Mouse (Mus musculus): ENCODE measurements around the gene Eml1. TPM values are rescaled to one million over a fixed set of nuclear protein-coding genes. Genes with fewer than 3 reads are reported as not detected.

The Eml1 gene
- polyA plus RNA-seq, 1 experiment: 45.2 TPM

DNA sequence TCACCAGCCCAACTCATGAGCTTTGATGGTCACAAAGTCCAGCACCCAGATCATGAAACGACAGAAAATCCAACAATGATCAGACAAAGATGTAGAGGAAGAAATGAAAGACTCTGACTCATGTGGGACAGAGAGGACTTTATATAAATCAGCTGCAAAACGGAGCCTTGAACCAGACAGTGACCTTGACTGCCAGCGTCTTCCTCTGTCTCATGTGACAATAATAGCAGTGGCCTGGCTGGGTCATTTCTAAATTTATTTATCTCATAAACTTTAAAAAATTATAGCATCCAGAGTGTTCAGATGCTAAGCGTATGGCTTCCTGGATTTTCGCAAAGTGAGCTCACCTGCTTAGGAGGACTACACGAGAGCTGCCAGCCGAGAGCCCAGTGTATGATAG, 27.9 kb downstream of the Eml1 start:
- H3K79me3 ChIP-seq (ENCODE audit: low read depth): peaks cover 4% of the 10 kb centered on the region
- H3ac ChIP-seq (ENCODE audit: control insufficient read depth, insufficient read length, low read depth): no peak overlapping the region
- H3K79me2 ChIP-seq (ENCODE audit: control insufficient read depth, insufficient read depth): peaks cover 7% of the 10 kb centered on the region
- H3K4me3 ChIP-seq (ENCODE audit: insufficient read depth, poor library complexity, severe bottlenecking): no peak overlapping the region
- TF ChIP-seq FOSL1 (IDR thresholded peaks at IDR 0.05; ENCODE audit: insufficient read depth, low read length, poor library complexity, severe bottlenecking) (no peak), USF1 (IDR thresholded peaks at IDR 0.05; ENCODE audit: low read depth) (no peak), CTCF (IDR thresholded peaks at IDR 0.05; ENCODE audit: control insufficient read depth, insufficient read depth, insufficient read length) (no peak), CEBPB (IDR thresholded peaks at IDR 0.05; ENCODE audit: low read depth) (no peak), MAX (IDR thresholded peaks at IDR 0.05) (no peak), MYOD1 (IDR thresholded peaks at IDR 0.05; ENCODE audit: control insufficient read depth, insufficient read length, low read depth) (no peak), MYOG (IDR thresholded peaks at IDR 0.05; ENCODE audit: control insufficient read depth, extremely low read depth, insufficient read length) (no peak)
- H3K27me3 ChIP-seq (ENCODE audit: control insufficient read depth, insufficient read depth, insufficient read length): no peaks in the 10 kb centered on the region
- no peaks in the 10 kb centered on the region for H3K36me3 ChIP-seq (ENCODE audit: control insufficient read depth, insufficient read depth)

- Histone ChIP-seq H3K4me3 (ENCODE audit: insufficient read depth, poor library complexity, severe bottlenecking) (no peak overlapping the region), H3K36me3 (ENCODE audit: control insufficient read depth, insufficient read depth) (no peaks in the 10 kb centered on the region), H3K79me2 (ENCODE audit: control insufficient read depth, insufficient read depth) (peaks cover 7% of the 10 kb centered on the region), H3ac (ENCODE audit: control insufficient read depth, insufficient read length, low read depth) (no peak overlapping the region), H3K79me3 (ENCODE audit: low read depth) (peaks cover 4% of the 10 kb centered on the region), H3K27me3 (ENCODE audit: control insufficient read depth, insufficient read depth, insufficient read length) (no peaks in the 10 kb centered on the region)
- TF ChIP-seq CEBPB (IDR thresholded peaks at IDR 0.05; ENCODE audit: low read depth) (no peak), FOSL1 (IDR thresholded peaks at IDR 0.05; ENCODE audit: insufficient read depth, low read length, poor library complexity, severe bottlenecking) (no peak), MAX (IDR thresholded peaks at IDR 0.05) (no peak), USF1 (IDR thresholded peaks at IDR 0.05; ENCODE audit: low read depth) (no peak), CTCF (IDR thresholded peaks at IDR 0.05; ENCODE audit: control insufficient read depth, insufficient read depth, insufficient read length) (no peak), MYOG (IDR thresholded peaks at IDR 0.05; ENCODE audit: control insufficient read depth, extremely low read depth, insufficient read length) (no peak), MYOD1 (IDR thresholded peaks at IDR 0.05; ENCODE audit: control insufficient read depth, insufficient read length, low read depth) (no peak)
These were observed 28.4 kb downstream of the Eml1 start for GRCm38 (mm10) chr12:108399191-108399590.

GRCm38 (mm10) chr12:108400951-108401350, 30.2 kb downstream of the Eml1 start:
- Histone ChIP-seq H3K4me3 (ENCODE audit: insufficient read depth, poor library complexity, severe bottlenecking) (no peak overlapping the region), H3K27me3 (ENCODE audit: control insufficient read depth, insufficient read depth, insufficient read length) (no peaks in the 10 kb centered on the region), H3K79me2 (ENCODE audit: control insufficient read depth, insufficient read depth) (peaks cover 7% of the 10 kb centered on the region), H3K36me3 (ENCODE audit: control insufficient read depth, insufficient read depth) (no peaks in the 10 kb centered on the region), H3K79me3 (ENCODE audit: low read depth) (peaks cover 4% of the 10 kb centered on the region), H3ac (ENCODE audit: control insufficient read depth, insufficient read length, low read depth) (no peak overlapping the region)
- TF ChIP-seq MYOG (IDR thresholded peaks at IDR 0.05; ENCODE audit: control insufficient read depth, extremely low read depth, insufficient read length): no peak
- TF ChIP-seq CTCF (IDR thresholded peaks at IDR 0.05; ENCODE audit: control insufficient read depth, insufficient read depth, insufficient read length): no peak
- no peak for TF ChIP-seq FOSL1 (IDR thresholded peaks at IDR 0.05; ENCODE audit: insufficient read depth, low read length, poor library complexity, severe bottlenecking)
- TF ChIP-seq CEBPB (IDR thresholded peaks at IDR 0.05; ENCODE audit: low read depth): no peak
- no peak for TF ChIP-seq MAX (IDR thresholded peaks at IDR 0.05)
- no peak for TF ChIP-seq MYOD1 (IDR thresholded peaks at IDR 0.05; ENCODE audit: control insufficient read depth, insufficient read length, low read depth)
- no peak for TF ChIP-seq USF1 (IDR thresholded peaks at IDR 0.05; ENCODE audit: low read depth)

GRCm38 (mm10) chr12:108403957-108404356, 33.2 kb downstream of the Eml1 start:
- TF ChIP-seq CEBPB (IDR thresholded peaks at IDR 0.05; ENCODE audit: low read depth) (peak; percentile 55), CTCF (IDR thresholded peaks at IDR 0.05; ENCODE audit: control insufficient read depth, insufficient read depth, insufficient read length) (no peak), MYOG (IDR thresholded peaks at IDR 0.05; ENCODE audit: control insufficient read depth, extremely low read depth, insufficient read length) (no peak)
- Histone ChIP-seq H3K27me3 (ENCODE audit: control insufficient read depth, insufficient read depth, insufficient read length) (no peaks in the 10 kb centered on the region), H3K4me3 (ENCODE audit: insufficient read depth, poor library complexity, severe bottlenecking) (no peak overlapping the region), H3K36me3 (ENCODE audit: control insufficient read depth, insufficient read depth) (no peaks in the 10 kb centered on the region), H3K79me2 (ENCODE audit: control insufficient read depth, insufficient read depth) (no peaks in the 10 kb centered on the region), H3ac (ENCODE audit: control insufficient read depth, insufficient read length, low read depth) (no peak overlapping the region), H3K79me3 (ENCODE audit: low read depth) (no peaks in the 10 kb centered on the region)

DNA sequence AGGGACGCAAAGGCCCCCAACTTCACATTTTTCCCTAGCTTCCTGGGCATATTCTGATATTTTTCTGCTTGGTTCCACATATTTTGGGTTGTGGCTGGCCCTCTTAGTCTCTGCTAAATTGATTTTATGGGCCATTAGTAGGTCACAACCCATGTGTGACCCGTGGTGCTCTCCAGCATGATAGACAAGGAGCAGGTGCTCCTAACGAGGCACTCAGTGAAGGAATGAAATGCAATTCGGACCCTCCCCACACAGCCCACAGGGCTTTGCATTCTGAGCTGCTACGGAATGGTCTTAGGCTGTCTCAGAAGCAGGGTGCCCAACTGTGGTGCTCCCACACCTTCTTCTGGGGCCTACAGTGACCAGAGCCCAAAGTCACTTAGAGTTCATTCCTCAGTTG, 38.3 kb downstream of the Eml1 start:
- no peak overlapping the region for H3K4me3 ChIP-seq (ENCODE audit: insufficient read depth, poor library complexity, severe bottlenecking)
- H3K79me2 ChIP-seq (ENCODE audit: control insufficient read depth, insufficient read depth): no peaks in the 10 kb centered on the region
- H3K79me3 ChIP-seq (ENCODE audit: low read depth): no peaks in the 10 kb centered on the region
- TF ChIP-seq USF1 (IDR thresholded peaks at IDR 0.05; ENCODE audit: low read depth) (no peak), MAX (IDR thresholded peaks at IDR 0.05) (no peak), CEBPB (IDR thresholded peaks at IDR 0.05; ENCODE audit: low read depth) (no peak), MYOD1 (IDR thresholded peaks at IDR 0.05; ENCODE audit: control insufficient read depth, insufficient read length, low read depth) (peak; percentile 95), CTCF (IDR thresholded peaks at IDR 0.05; ENCODE audit: control insufficient read depth, insufficient read depth, insufficient read length) (no peak)
- H3K27me3 ChIP-seq (ENCODE audit: control insufficient read depth, insufficient read depth, insufficient read length): no peaks in the 10 kb centered on the region
- H3ac ChIP-seq (ENCODE audit: control insufficient read depth, insufficient read length, low read depth): no peak overlapping the region
- H3K36me3 ChIP-seq (ENCODE audit: control insufficient read depth, insufficient read depth): peaks cover 3% of the 10 kb centered on the region

- Histone ChIP-seq H3ac (ENCODE audit: control insufficient read depth, insufficient read length, low read depth) (no peak overlapping the region), H3K4me3 (ENCODE audit: insufficient read depth, poor library complexity, severe bottlenecking) (no peak overlapping the region), H3K79me3 (ENCODE audit: low read depth) (no peaks in the 10 kb centered on the region), H3K79me2 (ENCODE audit: control insufficient read depth, insufficient read depth) (no peaks in the 10 kb centered on the region), H3K36me3 (ENCODE audit: control insufficient read depth, insufficient read depth) (peaks cover 3% of the 10 kb centered on the region), H3K27me3 (ENCODE audit: control insufficient read depth, insufficient read depth, insufficient read length) (no peaks in the 10 kb centered on the region)
- TF ChIP-seq CTCF (IDR thresholded peaks at IDR 0.05; ENCODE audit: control insufficient read depth, insufficient read depth, insufficient read length): no peak
- TF ChIP-seq MYOG (IDR thresholded peaks at IDR 0.05; ENCODE audit: control insufficient read depth, extremely low read depth, insufficient read length): no peak
- no peak for TF ChIP-seq USF1 (IDR thresholded peaks at IDR 0.05; ENCODE audit: low read depth)
- no peak for TF ChIP-seq MYOD1 (IDR thresholded peaks at IDR 0.05; ENCODE audit: control insufficient read depth, insufficient read length, low read depth)
- TF ChIP-seq CEBPB (IDR thresholded peaks at IDR 0.05; ENCODE audit: low read depth): no peak
These were observed 39.9 kb downstream of the Eml1 start for GRCm38 (mm10) chr12:108410416-108411208.
